Mouse (Mus musculus): ENCODE data around the gene Lrrc37a.
A peak's percentile ranks its signal among the peaks of the same experiment; 100 is the strongest.
"Not testable (repeated sequence)": the region's sequence is repeated elsewhere in the genome, so short reads cannot be mapped to it uniquely, and the experiment has no call there.

Gene Lrrc37a

GRCm38 (mm10) chr11:103504497-103504896, at the start of gene Lrrc37a:
Gene Lrrc37a (minus strand): TSS chr11:103504597.
- no peak for DNase-seq (ENCODE audit: low read depth, low spot score)

GRCm38 (mm10) chr11:103534973-103535372, 30.6 kb upstream of the Lrrc37a start:
- not testable (repeated sequence) for DNase-seq (ENCODE audit: low read depth, low spot score)

GRCm38 (mm10) chr11:103512111-103512510, 7.7 kb upstream of the Lrrc37a start:
- DNase-seq (ENCODE audit: low read depth, low spot score): no peak

GRCm38 (mm10) chr11:103464443-103464842, 40.0 kb downstream of the Lrrc37a start:
- DNase-seq (ENCODE audit: low read depth, low spot score): peak; percentile 80

- DNase-seq (ENCODE audit: low read depth, low spot score): not testable (repeated sequence)
These were observed 53.3 kb downstream of the Lrrc37a start for GRCm38 (mm10) chr11:103451105-103451504.

GRCm38 (mm10) chr11:103449721-103450120, 54.7 kb downstream of the Lrrc37a start:
- peak; percentile 74 for DNase-seq (ENCODE audit: low read depth, low spot score)

GRCm38 (mm10) chr11:103443678-103444077, 60.7 kb downstream of the Lrrc37a start:
- DNase-seq (ENCODE audit: low read depth, low spot score): peak; percentile 74

- DNase-seq (ENCODE audit: low read depth, low spot score): no peak
These were observed 68.1 kb downstream of the Lrrc37a start for GRCm38 (mm10) chr11:103436282-103436681.

GRCm38 (mm10) chr11:103425031-103425430, 79.4 kb downstream of the Lrrc37a start:
- DNase-seq (ENCODE audit: low read depth, low spot score): peak; percentile 35

GRCm38 (mm10) chr11:103419667-103420066, 84.7 kb downstream of the Lrrc37a start:
- no peak for DNase-seq (ENCODE audit: low read depth, low spot score)

- no peak for DNase-seq (ENCODE audit: low read depth, low spot score)
These were observed 85.2 kb downstream of the Lrrc37a start for GRCm38 (mm10) chr11:103419226-103419625.

GRCm38 (mm10) chr11:103413516-103413915, 90.9 kb downstream of the Lrrc37a start:
- DNase-seq (ENCODE audit: low read depth, low spot score): peak; percentile 28

- DNase-seq (ENCODE audit: low read depth, low spot score): peak; percentile 69
These were observed 91.4 kb downstream of the Lrrc37a start for GRCm38 (mm10) chr11:103412950-103413423.

GRCm38 (mm10) chr11:103411981-103412949, 92.1 kb downstream of the Lrrc37a start, which contains the start of gene Plekhm1:
Gene Plekhm1 (minus strand): TSS chr11:103412687.
- DNase-seq (ENCODE audit: low read depth, low spot score): peak; percentile 95

GRCm38 (mm10) chr11:103411301-103411700, 93.1 kb downstream of the Lrrc37a start:
- DNase-seq (ENCODE audit: low read depth, low spot score): no peak

- no peak for DNase-seq (ENCODE audit: low read depth, low spot score)
These were observed 95.5 kb downstream of the Lrrc37a start for GRCm38 (mm10) chr11:103408880-103409279.

GRCm38 (mm10) chr11:103407136-103407535, 97.3 kb downstream of the Lrrc37a start:
- peak; percentile 80 for DNase-seq (ENCODE audit: low read depth, low spot score)

GRCm38 (mm10) chr11:103406551-103406950, 97.8 kb downstream of the Lrrc37a start:
- peak; percentile 87 for DNase-seq (ENCODE audit: low read depth, low spot score)

- no peak for DNase-seq (ENCODE audit: low read depth, low spot score)
These were observed 98.6 kb downstream of the Lrrc37a start for GRCm38 (mm10) chr11:103405814-103406213.

GRCm38 (mm10) chr11:103404618-103405017, 99.8 kb downstream of the Lrrc37a start:
- no peak for DNase-seq (ENCODE audit: low read depth, low spot score)

- peak; percentile 92 for DNase-seq (ENCODE audit: low read depth, low spot score)
These were observed 100.6 kb downstream of the Lrrc37a start for GRCm38 (mm10) chr11:103403776-103404175.

- DNase-seq (ENCODE audit: low read depth, low spot score): no peak
These were observed 101.7 kb downstream of the Lrrc37a start for GRCm38 (mm10) chr11:103402738-103403137.

GRCm38 (mm10) chr11:103402198-103402597, 102.2 kb downstream of the Lrrc37a start:
- peak; percentile 75 for DNase-seq (ENCODE audit: low read depth, low spot score)
